In genomic region chr10:12253274-12253673, GRCm38 (mm10) we compare ENCODE assay signal across 21 mouse cellular contexts.
"Had no signal": no experiment of that assay in that cellular context is flagged by ENCODE, and none has a peak within 500 bp of the region (broad histone marks: within the 10 kb centered on the region; RNA-seq: fewer than 3 reads in every experiment).

No protein-coding gene starts in this region.

- DNase-seq: lung, adult 18-20 months; lung, postnatal 10 days; lung, postnatal 4 days; midbrain, embryonic 14.5 days; retina, postnatal 1 day; right cerebral cortex, adult 18-20 months; right cerebral cortex, postnatal 25 days; right cerebral cortex, postnatal 4 days; spleen, adult 18-20 months; thymus, adult 2 months; thymus, postnatal 25 days; thymus, postnatal 4 days had no signal

- H3K9me3 ChIP-seq: lung, embryonic 15.5 days; midbrain, embryonic 10.5 days; midbrain, embryonic 12.5 days; neural tube, embryonic 13.5 days; neural tube, embryonic 15.5 days; stomach, embryonic 15.5 days had no signal

- H3K27me3 ChIP-seq: lung, embryonic 15.5 days; midbrain, embryonic 12.5 days; neural tube, embryonic 13.5 days; neural tube, embryonic 15.5 days; stomach, embryonic 15.5 days had no signal

- H3K9ac ChIP-seq: lung, embryonic 15.5 days; midbrain, embryonic 12.5 days; neural tube, embryonic 13.5 days; neural tube, embryonic 15.5 days; stomach, embryonic 15.5 days had no signal

- H3K4me2 ChIP-seq: lung, embryonic 15.5 days; midbrain, embryonic 12.5 days; neural tube, embryonic 13.5 days; neural tube, embryonic 15.5 days; stomach, embryonic 15.5 days had no signal

- ATAC-seq: midbrain, embryonic 16.5 days had no signal

- H3K4me3 ChIP-seq: lung, embryonic 15.5 days; midbrain, embryonic 10.5 days; midbrain, embryonic 12.5 days; myocyte; neural tube, embryonic 13.5 days; neural tube, embryonic 15.5 days; stomach, embryonic 15.5 days had no signal

- H3K4me1 ChIP-seq: lung, embryonic 15.5 days; midbrain, embryonic 10.5 days; midbrain, embryonic 12.5 days; neural tube, embryonic 13.5 days; neural tube, embryonic 15.5 days; stomach, embryonic 15.5 days had no signal

- H3K27ac ChIP-seq: lung, embryonic 15.5 days; midbrain, embryonic 10.5 days; midbrain, embryonic 12.5 days; neural tube, embryonic 13.5 days; neural tube, embryonic 15.5 days; stomach, embryonic 15.5 days; stomach, postnatal 0 days had no signal

- H3K36me3 ChIP-seq: lung, embryonic 15.5 days; midbrain, embryonic 10.5 days; midbrain, embryonic 12.5 days; neural tube, embryonic 13.5 days; neural tube, embryonic 15.5 days; stomach, embryonic 15.5 days had no signal
